Comparison of ENCODE assay signal across 12 mouse cellular contexts in the genomic region with DNA sequence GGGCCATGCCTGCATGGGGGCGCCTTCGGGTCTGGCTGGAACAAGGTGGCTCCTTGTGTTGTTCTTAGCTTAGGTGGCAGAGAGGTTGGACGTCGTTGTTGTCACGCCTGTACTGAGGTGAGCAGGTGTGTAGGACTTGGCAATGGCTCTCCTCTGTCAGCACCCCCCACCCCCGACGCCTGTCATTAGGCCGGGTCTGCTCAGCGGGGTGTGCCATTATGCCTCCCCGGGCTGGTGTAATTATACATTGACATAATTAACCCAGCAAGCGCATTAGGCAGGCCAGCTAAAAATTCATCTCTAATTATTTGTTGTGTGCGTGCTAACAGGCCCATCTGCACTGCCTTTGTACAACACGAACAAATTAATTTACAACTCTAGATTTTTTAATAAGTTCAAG. TPM values are rescaled to one million over a fixed set of nuclear protein-coding genes. Genes with fewer than 3 reads are reported as not detected.
DNase-seq lines count a peak whose midpoint lies in the region; ATAC-seq and TF ChIP-seq lines count a peak whose summit lies in the region.
"Had no signal": no experiment of that assay in that cellular context is flagged by ENCODE, and none has a peak within 500 bp of the region (broad histone marks: within the 10 kb centered on the region; RNA-seq: fewer than 3 reads in every experiment).

No protein-coding gene starts in this region.

- TF ChIP-seq POLR2A in brain, embryonic 14.5 days (IDR thresholded peaks at IDR 0.05; ENCODE audit: borderline replicate concordance, extremely low read depth, insufficient read depth, insufficient read length, poor library complexity, severe bottlenecking), result no peak

- 6% methylated on average over 13 of the region's 13 CpGs for WGBS in forebrain, embryonic 14.5 days

- no peak overlapping the region for H3K9ac ChIP-seq in forebrain, embryonic 14.5 days (ENCODE audit: low read length)
- H3K9ac ChIP-seq: liver, embryonic 13.5 days had no signal

- ATAC-seq in forebrain, embryonic 14.5 days, result peak; percentile 81

- no peaks in the 10 kb centered on the region for H3K27me3 ChIP-seq in forebrain, embryonic 14.5 days (replicated peaks; ENCODE audit: control insufficient read depth, insufficient read depth, low read length)
- H3K27me3 ChIP-seq: liver, embryonic 13.5 days had no signal

- no peak for TF ChIP-seq CTCF in brain, embryonic 14.5 days (IDR thresholded peaks at IDR 0.05; ENCODE audit: borderline replicate concordance, extremely low read depth, insufficient read depth, insufficient read length)

- DNase-seq in kidney, postnatal 4 days, result peak; percentile 24 to 37
- no peak for DNase-seq in kidney, postnatal 10 days
- peak; percentile 93 for DNase-seq in brain, embryonic 14.5 days (ENCODE audit: low read depth)
- DNase-seq in forebrain, embryonic 14.5 days (ENCODE audit: low spot score), result peak; percentile 88
- DNase-seq in mesoderm, embryonic 11.5 days (ENCODE audit: low read depth, low spot score), result peak; percentile 9
- no peak for DNase-seq in gastrocnemius, postnatal 4 days (ENCODE audit: low spot score in 2 of 2)
- DNase-seq in lung, adult 18-20 months, result no peak
- DNase-seq in testis, postnatal 14 days (ENCODE audit: low spot score), result no peak
- DNase-seq: gastrocnemius, postnatal 25 days; kidney, adult 11 months; liver, embryonic 13.5 days; lung, postnatal 14 days had no signal

- no peak overlapping the region for H3K4me2 ChIP-seq in forebrain, embryonic 14.5 days (ENCODE audit: low read length)
- H3K4me2 ChIP-seq: liver, embryonic 13.5 days had no signal

- no peaks in the 10 kb centered on the region for H3K36me3 ChIP-seq in forebrain, embryonic 14.5 days (ENCODE audit: control insufficient read depth, insufficient read depth, low read length)
- H3K36me3 ChIP-seq: liver, embryonic 13.5 days had no signal

- no peaks in the 10 kb centered on the region; the same call in 1 of the 2 replicates for H3K9me3 ChIP-seq in forebrain, embryonic 14.5 days (replicated peaks; ENCODE audit: control insufficient read depth, low read length)

- H3K27ac ChIP-seq in forebrain, embryonic 14.5 days (ENCODE audit: low read depth, low read length), result peak overlapping the region; percentile 82
- H3K27ac ChIP-seq: liver, embryonic 13.5 days had no signal

- no peak overlapping the region for H3K4me3 ChIP-seq in forebrain, embryonic 14.5 days (ENCODE audit: low read depth, low read length)
- H3K4me3 ChIP-seq: liver, embryonic 13.5 days had no signal

- peaks cover 10% of the 10 kb centered on the region for H3K4me1 ChIP-seq in forebrain, embryonic 14.5 days (ENCODE audit: control insufficient read depth, insufficient read depth, low read length)
- H3K4me1 ChIP-seq: liver, embryonic 13.5 days had no signal

RNA-seq across cellular contexts. Expression of gene Pheta1, which starts 40.6 kb away (rescaled TPM):
- polyA plus RNA-seq in brain, embryonic 14.5 days (2012; rRNA removed), result 45.0 and 55.7 TPM in 2 replicates
- polyA plus RNA-seq in forebrain, embryonic 14.5 days (2014; fragmentation: Nextera tagmentation; extraction: Ambion mirVana), result 34.7 and 41.4 TPM in 2 replicates
- total RNA-seq in gastrocnemius, postnatal 4 days (2021), result 1 to 10 TPM; 9.5 to 9.9 TPM

RNA-seq across cellular contexts. Expression of gene Sh2b3, which starts 51.9 kb away (rescaled TPM):
- polyA plus RNA-seq in brain, embryonic 14.5 days (2012; rRNA removed), result 10.2 and 13.5 TPM in 2 replicates
- 4.4 and 5.4 TPM in 2 replicates for polyA plus RNA-seq in forebrain, embryonic 14.5 days (2014; fragmentation: Nextera tagmentation; extraction: Ambion mirVana)
- total RNA-seq in gastrocnemius, postnatal 4 days (2021), result 10 to 100 TPM; 29.4 to 30.0 TPM

Comparison
In these comparisons a context has a peak if more than half of its experiments do, and no peak if none do; other contexts are left out.
1. DNase-seq: peak in kidney, postnatal 4 days (2 of 2), brain, embryonic 14.5 days (single experiment), forebrain, embryonic 14.5 days (single experiment) and mesoderm, embryonic 11.5 days (single experiment); none in kidney, postnatal 10 days (single experiment), gastrocnemius, postnatal 4 days (0 of 2), lung, adult 18-20 months (0 of 2) and testis, postnatal 14 days (single experiment).